34 mouse cellular contexts compared by ENCODE assay signal in genomic region chr13:10138878-10139277, GRCm38 (mm10).
"Had no signal": no experiment of that assay in that cellular context is flagged by ENCODE, and none has a peak within 500 bp of the region (broad histone marks: within the 10 kb centered on the region; RNA-seq: fewer than 3 reads in every experiment).

No protein-coding gene starts in this region.

- H3K36me3 ChIP-seq: heart, embryonic 12.5 days; heart, embryonic 13.5 days; heart, embryonic 15.5 days; hindbrain, embryonic 10.5 days; hindbrain, embryonic 12.5 days; hindbrain, embryonic 13.5 days; hindbrain, embryonic 15.5 days; intestine, embryonic 15.5 days; kidney, embryonic 15.5 days had no signal

- H3K4me1 ChIP-seq: heart, embryonic 12.5 days; heart, embryonic 13.5 days; heart, embryonic 15.5 days; hindbrain, embryonic 10.5 days; hindbrain, embryonic 12.5 days; hindbrain, embryonic 13.5 days; hindbrain, embryonic 15.5 days; intestine, embryonic 15.5 days; kidney, embryonic 15.5 days had no signal

- H3K27me3 ChIP-seq: heart, embryonic 12.5 days; heart, embryonic 13.5 days; heart, embryonic 15.5 days; hindbrain, embryonic 12.5 days; hindbrain, embryonic 13.5 days; hindbrain, embryonic 15.5 days; intestine, embryonic 15.5 days; kidney, embryonic 15.5 days had no signal

- DNase-seq: heart, postnatal 10 days; heart, postnatal 14 days; heart, postnatal 36 days; heart, postnatal 4 days; kidney, adult 11 months; kidney, adult 18-20 months; kidney, adult 2 months; kidney, adult 8-10 months; kidney, adult 9 months; kidney, postnatal 10 days; kidney, postnatal 14 days; kidney, postnatal 25 days; kidney, postnatal 36 days; kidney, postnatal 4 days; layer of hippocampus, adult 9-11 months; layer of hippocampus, postnatal 36 days had no signal

- ATAC-seq: hindbrain, embryonic 16.5 days; hindbrain, postnatal 0 days; inflammation-experienced regulatory T-cells, adult 6 months; intestine, embryonic 15.5 days; intestine, embryonic 16.5 days; intestine, postnatal 0 days had no signal

- H3K4me3 ChIP-seq: heart, embryonic 12.5 days; heart, embryonic 13.5 days; heart, embryonic 15.5 days; hindbrain, embryonic 10.5 days; hindbrain, embryonic 12.5 days; hindbrain, embryonic 13.5 days; hindbrain, embryonic 15.5 days; intestine, embryonic 15.5 days; kidney, embryonic 15.5 days; layer of hippocampus, adult 2 months; left cerebral cortex, adult 2 months had no signal

- H3K9ac ChIP-seq: heart, embryonic 12.5 days; heart, embryonic 13.5 days; heart, embryonic 15.5 days; hindbrain, embryonic 12.5 days; hindbrain, embryonic 13.5 days; hindbrain, embryonic 14.5 days; hindbrain, embryonic 15.5 days; intestine, embryonic 15.5 days; kidney, embryonic 15.5 days had no signal

- H3K27ac ChIP-seq: heart, embryonic 13.5 days; heart, embryonic 15.5 days; hindbrain, embryonic 10.5 days; hindbrain, embryonic 12.5 days; hindbrain, embryonic 13.5 days; hindbrain, embryonic 14.5 days; hindbrain, embryonic 15.5 days; hindbrain, postnatal 0 days; intestine, embryonic 15.5 days; kidney, embryonic 15.5 days; kidney, postnatal 0 days; layer of hippocampus, adult 2 months; left cerebral cortex, adult 2 months had no signal
